Comparison of ENCODE assay signal across 16 mouse cellular contexts in genomic region chr16:6032563-6032962, GRCm38 (mm10).
"Had no signal": no experiment of that assay in that cellular context is flagged by ENCODE, and none has a peak within 500 bp of the region (broad histone marks: within the 10 kb centered on the region; RNA-seq: fewer than 3 reads in every experiment).

No protein-coding gene starts in this region.

- DNase-seq: retina, postnatal 1 day; right cerebral cortex, adult 18-20 months; right cerebral cortex, postnatal 14 days; right cerebral cortex, postnatal 25 days; right cerebral cortex, postnatal 4 days; spleen, adult 18-20 months; thymus, adult 18-20 months; thymus, adult 2 months; thymus, postnatal 14 days; thymus, postnatal 25 days; thymus, postnatal 36 days; thymus, postnatal 4 days had no signal

- H3K4me3 ChIP-seq: neural tube, embryonic 13.5 days; neural tube, embryonic 15.5 days; stomach, embryonic 15.5 days had no signal

- H3K4me2 ChIP-seq: neural tube, embryonic 13.5 days; neural tube, embryonic 15.5 days; stomach, embryonic 15.5 days had no signal

- H3K27ac ChIP-seq: neural tube, embryonic 13.5 days; neural tube, embryonic 15.5 days; stomach, embryonic 15.5 days; stomach, postnatal 0 days had no signal

- H3K27me3 ChIP-seq: neural tube, embryonic 13.5 days; neural tube, embryonic 15.5 days; stomach, embryonic 15.5 days had no signal

- H3K9ac ChIP-seq: neural tube, embryonic 13.5 days; neural tube, embryonic 15.5 days; stomach, embryonic 15.5 days had no signal

- H3K9me3 ChIP-seq: neural tube, embryonic 13.5 days; neural tube, embryonic 15.5 days; stomach, embryonic 15.5 days had no signal

- H3K4me1 ChIP-seq: neural tube, embryonic 13.5 days; neural tube, embryonic 15.5 days; stomach, embryonic 15.5 days had no signal

- H3K36me3 ChIP-seq: neural tube, embryonic 13.5 days; neural tube, embryonic 15.5 days; stomach, embryonic 15.5 days had no signal
